Comparison of ENCODE assay signal across 30 mouse cellular contexts in the genomic region with DNA sequence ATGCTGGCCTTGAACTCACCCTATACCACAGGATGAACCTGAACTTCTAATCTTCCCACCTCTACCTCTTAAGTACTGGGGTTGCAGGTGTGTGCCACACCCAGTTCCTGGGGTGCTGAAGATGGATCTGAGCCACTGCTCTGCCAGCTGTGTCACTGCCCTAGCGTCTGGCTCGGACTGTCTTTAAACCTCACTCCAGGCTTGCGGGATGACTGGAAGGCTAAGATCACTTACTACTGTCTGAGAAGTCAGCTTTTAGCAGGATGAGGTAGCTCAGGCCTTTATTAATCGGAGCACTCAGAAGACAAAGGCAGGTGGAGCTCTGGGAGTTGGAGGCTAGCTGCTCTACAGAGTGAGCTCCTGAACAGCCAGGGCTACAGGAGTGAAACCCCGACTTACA. TPM values are rescaled to one million over a fixed set of nuclear protein-coding genes. Genes with fewer than 3 reads are reported as not detected.
DNase-seq lines count a peak whose midpoint lies in the region; ATAC-seq and TF ChIP-seq lines count a peak whose summit lies in the region.
"Had no signal": no experiment of that assay in that cellular context is flagged by ENCODE, and none has a peak within 500 bp of the region (broad histone marks: within the 10 kb centered on the region; RNA-seq: fewer than 3 reads in every experiment).

No protein-coding gene starts in this region.

- TF ChIP-seq CTCF in E14TG2a.4 (conservative IDR thresholded peaks at IDR 0.05; ENCODE audit: low read length): no peak

- no peak for DNase-seq in embryonic facial prominence, embryonic 11.5 days (ENCODE audit: low spot score)
- no peak for DNase-seq in embryonic facial prominence, embryonic 10.5 days (ENCODE audit: low spot score)
- DNase-seq in ES-E14 (ENCODE audit: low read depth, low spot score): no peak
- DNase-seq in testis, postnatal 10 days (ENCODE audit: low spot score): no peak
- DNase-seq in frontal cortex, postnatal 14 days (ENCODE audit: low spot score in 2 of 2): no peak
- DNase-seq: adrenal gland, adult 8-10 months; adrenal gland, postnatal 25 days; cerebellum, adult 11-12 months; cerebellum, adult 8-10 months; cerebellum, postnatal 14 days; gastrocnemius, postnatal 36 days; heart, adult 11 months; heart, postnatal 10 days; heart, postnatal 4 days; kidney, adult 18-20 months had no signal

- H3K9ac ChIP-seq in embryonic facial prominence, embryonic 11.5 days (replicated peaks; ENCODE audit: low read length): no peak overlapping the region
- no peak overlapping the region for H3K9ac ChIP-seq in ES-E14 (ENCODE audit: insufficient read depth, low read depth, low read length, poor library complexity, severe bottlenecking)
- H3K9ac ChIP-seq: forebrain, embryonic 13.5 days; heart, embryonic 15.5 days; hindbrain, embryonic 14.5 days had no signal

- no peaks in the 10 kb centered on the region for H3K27me3 ChIP-seq in embryonic facial prominence, embryonic 11.5 days (ENCODE audit: control insufficient read depth, insufficient read depth, low read length)
- H3K27me3 ChIP-seq in embryonic facial prominence, embryonic 10.5 days (replicated peaks; ENCODE audit: low read depth, poor library complexity, severe bottlenecking): no peaks in the 10 kb centered on the region
- H3K27me3 ChIP-seq in E14TG2a.4 (ENCODE audit: insufficient read depth, low read length): no peaks in the 10 kb centered on the region
- H3K27me3 ChIP-seq: forebrain, embryonic 13.5 days; heart, embryonic 15.5 days; Patski had no signal

- H3K9me3 ChIP-seq in embryonic facial prominence, embryonic 11.5 days (replicated peaks; ENCODE audit: control insufficient read depth, low read length): no peaks in the 10 kb centered on the region
- H3K9me3 ChIP-seq in embryonic facial prominence, embryonic 10.5 days: no peaks in the 10 kb centered on the region
- no peaks in the 10 kb centered on the region for H3K9me3 ChIP-seq in E14TG2a.4 (ENCODE audit: low read length)
- H3K9me3 ChIP-seq in ES-E14 (ENCODE audit: control insufficient read depth, insufficient read depth, low read depth, low read length): no peaks in the 10 kb centered on the region
- H3K9me3 ChIP-seq: forebrain, embryonic 10.5 days; forebrain, embryonic 13.5 days; G1E; heart, embryonic 15.5 days had no signal

- H3K4me1 ChIP-seq in embryonic facial prominence, embryonic 11.5 days (ENCODE audit: control insufficient read depth, insufficient read depth, low read length): peaks cover 4% of the 10 kb centered on the region; the same call in 1 of the 2 replicates
- peaks cover 41% of the 10 kb centered on the region for H3K4me1 ChIP-seq in embryonic facial prominence, embryonic 10.5 days
- peaks cover 88% of the 10 kb centered on the region for H3K4me1 ChIP-seq in E14TG2a.4 (replicated peaks; ENCODE audit: low read depth, low read length)
- peaks cover 15 to 20% of the 10 kb centered on the region in 2 experiments for H3K4me1 ChIP-seq in ES-E14 (ENCODE audit: control insufficient read depth in 2 of 2, insufficient read depth in 2 of 2, low read length in 2 of 2, poor library complexity in 1 of 2)

- ATAC-seq in embryonic facial prominence, embryonic 11.5 days (replicated peaks; ENCODE audit: insufficient number of reproducible peaks, low FRiP score, low TSS enrichment, low read depth): 0 out of 2 replicates have a peak, but pooled peaks have one; percentile 44
- ATAC-seq in megakaryocyte-erythroid progenitor cell, adult 5-6 weeks (replicated peaks; ENCODE audit: low FRiP score, low TSS enrichment, poor library complexity, severe bottlenecking): 0 out of 2 replicates have a peak, but pooled peaks have one; percentile 30
- no peak for ATAC-seq in granulocyte monocyte progenitor cell, adult 5-6 weeks (replicated peaks; ENCODE audit: poor library complexity, severe bottlenecking)
- ATAC-seq: activated CD4-positive, CD25-positive, alpha-beta regulatory T cell, adult 4 months; forebrain, embryonic 13.5 days; forebrain, embryonic 16.5 days; hindbrain, postnatal 0 days; inflammation-experienced regulatory T-cells, adult 6 months; intestine, embryonic 16.5 days; Patski had no signal

- H3K27ac ChIP-seq in embryonic facial prominence, embryonic 11.5 days (replicated peaks; ENCODE audit: low read depth, low read length): no peak overlapping the region
- no peak overlapping the region for H3K27ac ChIP-seq in embryonic facial prominence, embryonic 10.5 days (replicated peaks)
- H3K27ac ChIP-seq in ES-E14 (ENCODE audit: insufficient read depth, low read depth, low read length, poor library complexity, severe bottlenecking): peak overlapping the region; percentile 71; the same call in 1 of the 2 replicates
- H3K27ac ChIP-seq: forebrain, embryonic 10.5 days; forebrain, embryonic 13.5 days; hindbrain, embryonic 14.5 days; hindbrain, postnatal 0 days had no signal

- no peaks in the 10 kb centered on the region for H3K36me3 ChIP-seq in embryonic facial prominence, embryonic 11.5 days (replicated peaks; ENCODE audit: control insufficient read depth, insufficient read depth, low read depth, low read length)
- H3K36me3 ChIP-seq in embryonic facial prominence, embryonic 10.5 days (replicated peaks): 0 out of 2 replicates have a peak, but pooled peaks cover 9% of the 10 kb centered on the region
- H3K36me3 ChIP-seq in E14TG2a.4 (ENCODE audit: insufficient read depth, low read length) (no peaks in the 10 kb centered on the region), ES-E14 (ENCODE audit: control insufficient read depth, insufficient read depth, low read length, poor library complexity, severe bottlenecking) (no peaks in the 10 kb centered on the region)
- H3K36me3 ChIP-seq: heart, embryonic 15.5 days had no signal

- H3K4me3 ChIP-seq in embryonic facial prominence, embryonic 11.5 days (ENCODE audit: low read depth, low read length): no peak overlapping the region
- no peak overlapping the region for H3K4me3 ChIP-seq in embryonic facial prominence, embryonic 10.5 days
- H3K4me3 ChIP-seq in E14TG2a.4 (replicated peaks; ENCODE audit: low read length) (peak overlapping the region; percentile 46; the same call in 1 of the 2 replicates), ES-E14 (ENCODE audit: insufficient read depth in 1 of 2, low read depth in 1 of 2, low read length in 2 of 2, poor library complexity in 1 of 2, severe bottlenecking in 1 of 2) (no peak overlapping the region)
- H3K4me3 ChIP-seq: forebrain, embryonic 10.5 days; forebrain, embryonic 13.5 days; heart, embryonic 15.5 days had no signal

- H3K4me2 ChIP-seq in embryonic facial prominence, embryonic 11.5 days (ENCODE audit: low read depth, low read length): no peak overlapping the region
- H3K4me2 ChIP-seq: forebrain, embryonic 13.5 days; heart, embryonic 11.5 days; heart, embryonic 15.5 days; hindbrain, embryonic 14.5 days had no signal

- in situ Hi-C loops in ES-E14 (cut with MboI; ENCODE audit: low sequenced_read_pairs in 2 of 2, unreplicated experiment in 2 of 2): no loop called here

- 82% methylated on average over 5 of the region's 5 CpGs for WGBS in embryonic facial prominence, embryonic 11.5 days
- 82% methylated on average over 5 of the region's 5 CpGs for WGBS in embryonic facial prominence, embryonic 10.5 days

TF ChIP-seq in ES-E14, 5 proteins besides CTCF, POLR2A, EP300 and RAD21:
- TF ChIP-seq HCFC1 (IDR thresholded peaks at IDR 0.05; ENCODE audit: borderline replicate concordance, insufficient read depth, low read length) (no peak), CHD2 (IDR thresholded peaks at IDR 0.05; ENCODE audit: low read depth, low read length) (no peak), ZC3H11A (IDR thresholded peaks at IDR 0.05; ENCODE audit: borderline replicate concordance, low read depth, low read length) (no peak), ZNF384 (IDR thresholded peaks at IDR 0.05; ENCODE audit: low read depth, low read length) (no peak), MAFK (IDR thresholded peaks at IDR 0.05; ENCODE audit: insufficient read depth, low read depth, low read length) (no peak)

RNA-seq across cellular contexts. Expression of a gene that starts 17.6 kb away (rescaled TPM):
- polyA plus RNA-seq in embryonic facial prominence, embryonic 11.5 days (2014; fragmentation: Nextera tagmentation; extraction: Ambion mirVana): 6.9 and 8.2 TPM in 2 replicates
- polyA plus RNA-seq in embryonic facial prominence, embryonic 10.5 days (2016; fragmentation: Nextera tagmentation; extraction: Ambion mirVana): 8.4 and 9.9 TPM in 2 replicates
- 18.9 and 25.3 TPM in 2 replicates for total RNA-seq in ES-E14 (2012; rRNA removed)
- 23.8 and 29.0 TPM in 2 replicates for total RNA-seq in megakaryocyte-erythroid progenitor cell, adult 5-6 weeks (2014; fragmentation: Nextera tagmentation)
- 15.2 and 16.6 TPM in 2 replicates for total RNA-seq in megakaryocyte-erythroid progenitor cell, adult 5-6 weeks (2017)
- total RNA-seq in granulocyte monocyte progenitor cell, adult 5-6 weeks (2014; fragmentation: Nextera tagmentation): 35.8 and 59.8 TPM in 2 replicates
- 12.7 and 16.5 TPM in 2 replicates for total RNA-seq in granulocyte monocyte progenitor cell, adult 5-6 weeks (2017)

RNA-seq across cellular contexts. Expression of a gene that starts 17.7 kb away (rescaled TPM):
- polyA plus RNA-seq in embryonic facial prominence, embryonic 11.5 days (2014; fragmentation: Nextera tagmentation; extraction: Ambion mirVana): 227 and 229 TPM in 2 replicates
- 261 and 262 TPM in 2 replicates for polyA plus RNA-seq in embryonic facial prominence, embryonic 10.5 days (2016; fragmentation: Nextera tagmentation; extraction: Ambion mirVana)
- 51.1 and 64.9 TPM in 2 replicates for total RNA-seq in ES-E14 (2012; rRNA removed)
- total RNA-seq in megakaryocyte-erythroid progenitor cell, adult 5-6 weeks (2014; fragmentation: Nextera tagmentation): 26.5 and 36.8 TPM in 2 replicates
- total RNA-seq in megakaryocyte-erythroid progenitor cell, adult 5-6 weeks (2017): 111 and 144 TPM in 2 replicates
- total RNA-seq in granulocyte monocyte progenitor cell, adult 5-6 weeks (2014; fragmentation: Nextera tagmentation): 30.6 and 32.3 TPM in 2 replicates
- 88.9 and 95.7 TPM in 2 replicates for total RNA-seq in granulocyte monocyte progenitor cell, adult 5-6 weeks (2017)
